ENCODE assay signal across 8 mouse cellular contexts in genomic region chr9:57536362-57536761, GRCm38 (mm10). TPM values are rescaled to one million over a fixed set of nuclear protein-coding genes. Genes with fewer than 3 reads are reported as not detected.
DNase-seq lines count a peak whose midpoint lies in the region; ATAC-seq lines count a peak whose summit lies in the region.
"Had no signal": no experiment of that assay in that cellular context is flagged by ENCODE, and none has a peak within 500 bp of the region (broad histone marks: within the 10 kb centered on the region; RNA-seq: fewer than 3 reads in every experiment).

No protein-coding gene starts in this region.

- H3K27ac ChIP-seq in liver, embryonic 11.5 days (ENCODE audit: low read depth, low read length), result 0 out of 2 replicates have a peak overlapping the region, but pooled peaks have one; percentile 84
- H3K27ac ChIP-seq in embryonic facial prominence, embryonic 10.5 days (replicated peaks), result no peak overlapping the region
- no peak overlapping the region; the same call in 1 of the 2 replicates for H3K27ac ChIP-seq in hindbrain, embryonic 13.5 days
- no peak overlapping the region for H3K27ac ChIP-seq in midbrain, embryonic 14.5 days (replicated peaks; ENCODE audit: low read depth, low read length)
- no peak overlapping the region for H3K27ac ChIP-seq in heart, embryonic 10.5 days

- H3K4me1 ChIP-seq in liver, embryonic 11.5 days (replicated peaks; ENCODE audit: control insufficient read depth, insufficient read depth, low read length), result peaks cover 19% of the 10 kb centered on the region
- peaks cover 22% of the 10 kb centered on the region for H3K4me1 ChIP-seq in embryonic facial prominence, embryonic 10.5 days
- H3K4me1 ChIP-seq in hindbrain, embryonic 13.5 days (replicated peaks), result peaks cover 26% of the 10 kb centered on the region
- peaks cover 11% of the 10 kb centered on the region for H3K4me1 ChIP-seq in midbrain, embryonic 14.5 days (ENCODE audit: control insufficient read depth, insufficient read depth, low read length)
- H3K4me1 ChIP-seq in heart, embryonic 10.5 days, result peaks cover 13% of the 10 kb centered on the region

- no peak for ATAC-seq in liver, embryonic 11.5 days (replicated peaks; ENCODE audit: low FRiP score)
- no peak for ATAC-seq in hindbrain, embryonic 13.5 days (ENCODE audit: low FRiP score)
- no peak for ATAC-seq in midbrain, embryonic 14.5 days (ENCODE audit: low FRiP score, low TSS enrichment)

- peaks cover 24% of the 10 kb centered on the region for H3K36me3 ChIP-seq in liver, embryonic 11.5 days (ENCODE audit: control insufficient read depth, insufficient read depth, low read length)
- H3K36me3 ChIP-seq in embryonic facial prominence, embryonic 10.5 days (replicated peaks), result peaks cover 61% of the 10 kb centered on the region
- H3K36me3 ChIP-seq in hindbrain, embryonic 13.5 days, result peaks cover 55% of the 10 kb centered on the region
- peaks cover 62% of the 10 kb centered on the region for H3K36me3 ChIP-seq in midbrain, embryonic 14.5 days (ENCODE audit: control insufficient read depth, insufficient read depth, low read length)
- H3K36me3 ChIP-seq in heart, embryonic 10.5 days, result peaks cover 61% of the 10 kb centered on the region

- peak overlapping the region; percentile 89 for H3K4me2 ChIP-seq in liver, embryonic 11.5 days
- H3K4me2 ChIP-seq in hindbrain, embryonic 13.5 days, result peak overlapping the region; percentile 78; the same call in 1 of the 2 replicates
- peak overlapping the region; percentile 80 for H3K4me2 ChIP-seq in midbrain, embryonic 14.5 days (ENCODE audit: low read length)

- no peaks in the 10 kb centered on the region for H3K27me3 ChIP-seq in liver, embryonic 11.5 days (replicated peaks; ENCODE audit: control insufficient read depth, insufficient read depth, low read length)
- H3K27me3 ChIP-seq in embryonic facial prominence, embryonic 10.5 days (replicated peaks; ENCODE audit: low read depth, poor library complexity, severe bottlenecking), result no peaks in the 10 kb centered on the region
- H3K27me3 ChIP-seq in hindbrain, embryonic 13.5 days, result no peaks in the 10 kb centered on the region
- no peaks in the 10 kb centered on the region for H3K27me3 ChIP-seq in midbrain, embryonic 14.5 days (ENCODE audit: control insufficient read depth, insufficient read depth, low read length)
- no peaks in the 10 kb centered on the region for H3K27me3 ChIP-seq in heart, embryonic 10.5 days (ENCODE audit: insufficient read depth, poor library complexity, severe bottlenecking)

- H3K9ac ChIP-seq in liver, embryonic 11.5 days (ENCODE audit: low read depth, low read length), result peak overlapping the region; percentile 96
- peak overlapping the region; percentile 91; the same call in 1 of the 2 replicates for H3K9ac ChIP-seq in hindbrain, embryonic 13.5 days
- H3K9ac ChIP-seq in midbrain, embryonic 14.5 days (replicated peaks; ENCODE audit: low read length), result no peak overlapping the region; the same call in 1 of the 2 replicates

- H3K4me3 ChIP-seq in liver, embryonic 11.5 days (ENCODE audit: low read depth, low read length), result peak overlapping the region; percentile 84; the same call in 1 of the 2 replicates
- peak overlapping the region; percentile 90; the same call in 1 of the 2 replicates for H3K4me3 ChIP-seq in embryonic facial prominence, embryonic 10.5 days
- H3K4me3 ChIP-seq in hindbrain, embryonic 13.5 days, result peak overlapping the region; percentile 71; the same call in 1 of the 2 replicates
- peak overlapping the region; percentile 79 for H3K4me3 ChIP-seq in midbrain, embryonic 14.5 days (replicated peaks; ENCODE audit: low read depth, low read length)
- H3K4me3 ChIP-seq in heart, embryonic 10.5 days, result no peak overlapping the region

- no peaks in the 10 kb centered on the region for H3K9me3 ChIP-seq in liver, embryonic 11.5 days (ENCODE audit: control insufficient read depth, low read length)
- no peaks in the 10 kb centered on the region for H3K9me3 ChIP-seq in embryonic facial prominence, embryonic 10.5 days
- no peaks in the 10 kb centered on the region for H3K9me3 ChIP-seq in hindbrain, embryonic 13.5 days
- no peaks in the 10 kb centered on the region for H3K9me3 ChIP-seq in midbrain, embryonic 14.5 days (ENCODE audit: control insufficient read depth, low read length)
- H3K9me3 ChIP-seq in heart, embryonic 10.5 days, result no peaks in the 10 kb centered on the region

- no peak for DNase-seq in liver, embryonic 11.5 days (ENCODE audit: low spot score)
- DNase-seq in liver, result no peak
- DNase-seq in embryonic facial prominence, embryonic 10.5 days (ENCODE audit: low spot score), result no peak
- DNase-seq in midbrain, embryonic 14.5 days, result no peak
- no peak for DNase-seq in right cerebral cortex, adult 2 months (ENCODE audit: low spot score in 2 of 2)
- no peak for DNase-seq in heart, embryonic 10.5 days (ENCODE audit: low spot score)
- DNase-seq: right cerebral cortex, postnatal 4 days had no signal

- 84% methylated on average over 5 of the region's 5 CpGs for whole genome bisulfite sequencing in liver, embryonic 11.5 days
- WGBS in embryonic facial prominence, embryonic 10.5 days, result 86% methylated on average over 5 of the region's 5 CpGs
- WGBS in hindbrain, embryonic 13.5 days, result 91% methylated on average over 5 of the region's 5 CpGs
- WGBS in midbrain, embryonic 14.5 days, result 86% methylated on average over 5 of the region's 5 CpGs
- 88% methylated on average over 5 of the region's 5 CpGs for WGBS in heart, embryonic 10.5 days

RNA-seq across cellular contexts. Expression of gene Fam219b, which starts 1.0 kb away (rescaled TPM):
- 14.8 and 15.7 TPM in 2 replicates for polyA plus RNA-seq in liver, embryonic 11.5 days (2014; fragmentation: Nextera tagmentation; extraction: Ambion mirVana)
- 17.1 and 17.7 TPM in 2 replicates for polyA plus RNA-seq in embryonic facial prominence, embryonic 10.5 days (2016; fragmentation: Nextera tagmentation; extraction: Ambion mirVana)
- polyA plus RNA-seq in hindbrain, embryonic 13.5 days (2015; fragmentation: Nextera tagmentation; extraction: Ambion mirVana), result 21.6 and 22.4 TPM in 2 replicates
- 23.8 and 24.1 TPM in 2 replicates for polyA plus RNA-seq in midbrain, embryonic 14.5 days (2014; fragmentation: Nextera tagmentation; extraction: Ambion mirVana)
- 14.2 and 14.9 TPM in 2 replicates for polyA plus RNA-seq in heart, embryonic 10.5 days (2016; fragmentation: Nextera tagmentation; extraction: Ambion mirVana)

RNA-seq across cellular contexts. Expression of gene Cox5a, which starts 15.3 kb away (rescaled TPM):
- polyA plus RNA-seq in liver, embryonic 11.5 days (2014; fragmentation: Nextera tagmentation; extraction: Ambion mirVana), result 519 and 531 TPM in 2 replicates
- 664 and 702 TPM in 2 replicates for polyA plus RNA-seq in embryonic facial prominence, embryonic 10.5 days (2016; fragmentation: Nextera tagmentation; extraction: Ambion mirVana)
- polyA plus RNA-seq in hindbrain, embryonic 13.5 days (2015; fragmentation: Nextera tagmentation; extraction: Ambion mirVana), result 875 and 879 TPM in 2 replicates
- polyA plus RNA-seq in midbrain, embryonic 14.5 days (2014; fragmentation: Nextera tagmentation; extraction: Ambion mirVana), result 832 and 924 TPM in 2 replicates
- polyA plus RNA-seq in heart, embryonic 10.5 days (2016; fragmentation: Nextera tagmentation; extraction: Ambion mirVana), result 911 and 1,292 TPM in 2 replicates

RNA-seq across cellular contexts. Expression of gene Mpi, which starts 16.2 kb away (rescaled TPM):
- polyA plus RNA-seq in liver, embryonic 11.5 days (2014; fragmentation: Nextera tagmentation; extraction: Ambion mirVana), result 25.8 and 28.0 TPM in 2 replicates
- polyA plus RNA-seq in embryonic facial prominence, embryonic 10.5 days (2016; fragmentation: Nextera tagmentation; extraction: Ambion mirVana), result 58.7 and 61.7 TPM in 2 replicates
- polyA plus RNA-seq in hindbrain, embryonic 13.5 days (2015; fragmentation: Nextera tagmentation; extraction: Ambion mirVana), result 67.9 and 75.2 TPM in 2 replicates
- polyA plus RNA-seq in midbrain, embryonic 14.5 days (2014; fragmentation: Nextera tagmentation; extraction: Ambion mirVana), result 53.5 and 56.5 TPM in 2 replicates
- 80.6 and 102 TPM in 2 replicates for polyA plus RNA-seq in heart, embryonic 10.5 days (2016; fragmentation: Nextera tagmentation; extraction: Ambion mirVana)

RNA-seq across cellular contexts. Expression of gene Scamp2, which starts 24.4 kb away (rescaled TPM):
- 47.6 and 50.3 TPM in 2 replicates for polyA plus RNA-seq in liver, embryonic 11.5 days (2014; fragmentation: Nextera tagmentation; extraction: Ambion mirVana)
- polyA plus RNA-seq in embryonic facial prominence, embryonic 10.5 days (2016; fragmentation: Nextera tagmentation; extraction: Ambion mirVana), result 44.1 and 45.3 TPM in 2 replicates
- 56.9 and 58.8 TPM in 2 replicates for polyA plus RNA-seq in hindbrain, embryonic 13.5 days (2015; fragmentation: Nextera tagmentation; extraction: Ambion mirVana)
- 48.2 TPM in 2 replicates for polyA plus RNA-seq in midbrain, embryonic 14.5 days (2014; fragmentation: Nextera tagmentation; extraction: Ambion mirVana)
- polyA plus RNA-seq in heart, embryonic 10.5 days (2016; fragmentation: Nextera tagmentation; extraction: Ambion mirVana), result 53.5 and 53.9 TPM in 2 replicates

RNA-seq across cellular contexts. Expression of gene Rpp25, which starts 32.5 kb away (rescaled TPM):
- polyA plus RNA-seq in liver, embryonic 11.5 days (2014; fragmentation: Nextera tagmentation; extraction: Ambion mirVana), result 2.1 and 3.1 TPM in 2 replicates
- 1.6 and 1.7 TPM in 2 replicates for polyA plus RNA-seq in embryonic facial prominence, embryonic 10.5 days (2016; fragmentation: Nextera tagmentation; extraction: Ambion mirVana)
- 15.6 and 16.2 TPM in 2 replicates for polyA plus RNA-seq in hindbrain, embryonic 13.5 days (2015; fragmentation: Nextera tagmentation; extraction: Ambion mirVana)
- polyA plus RNA-seq in midbrain, embryonic 14.5 days (2014; fragmentation: Nextera tagmentation; extraction: Ambion mirVana), result 28.1 and 30.7 TPM in 2 replicates
- polyA plus RNA-seq in heart, embryonic 10.5 days (2016; fragmentation: Nextera tagmentation; extraction: Ambion mirVana), result 15.0 and 16.5 TPM in 2 replicates
